Mouse (Mus musculus): ENCODE results near the gene Fam104a. TPM values are rescaled to one million over a fixed set of nuclear protein-coding genes. Genes with fewer than 3 reads are reported as not detected.

Fam104a gene
- polyA plus RNA-seq, 1 experiment from 2014 or later: 46.9 TPM

GRCm38 (mm10) chr11:113619420-113620080, 64.4 kb downstream of the Fam104a start:
- peak overlapping the region; percentile 61 for H3K27ac ChIP-seq
- peaks cover 43% of the 10 kb centered on the region for H3K4me1 ChIP-seq (replicated peaks)
- peaks cover 7% of the 10 kb centered on the region for H3K36me3 ChIP-seq
- ATAC-seq (ENCODE audit: low FRiP score): no peak; the same call in none of the 2 replicates
- H3K4me3 ChIP-seq: peak overlapping the region; percentile 55
- H3K4me2 ChIP-seq: peak overlapping the region; percentile 86
- peaks cover 17% of the 10 kb centered on the region; the same call in 1 of the 2 replicates for H3K27me3 ChIP-seq
- peak overlapping the region; percentile 83 for H3K9ac ChIP-seq
- no peaks in the 10 kb centered on the region for H3K9me3 ChIP-seq
- 1% methylated on average over 31 of the region's 31 CpGs for WGBS

GRCm38 (mm10) chr11:113618672-113619419, 65.1 kb downstream of the Fam104a start, which contains the start of gene Sstr2:
Sstr2 (plus strand) TSS chr11:113619342.
- 0 out of 2 replicates have a peak, but pooled peaks cover under 1% of the 10 kb centered on the region for H3K36me3 ChIP-seq
- peak; percentile 81 for ATAC-seq (ENCODE audit: low FRiP score)
- peak within 1 kb of the TSS; percentile 83 for H3K9ac ChIP-seq
- peaks cover 17% of the 10 kb centered on the region; the same call in 1 of the 2 replicates for H3K27me3 ChIP-seq
- H3K27ac ChIP-seq: peak within 1 kb of the TSS; percentile 61
- peaks cover 43% of the 10 kb centered on the region for H3K4me1 ChIP-seq (replicated peaks)
- 1% methylated on average over 54 of the region's 54 CpGs for WGBS
- H3K9me3 ChIP-seq: no peaks in the 10 kb centered on the region
- H3K4me3 ChIP-seq: peak within 1 kb of the TSS; percentile 55
- peak within 1 kb of the TSS; percentile 86 for H3K4me2 ChIP-seq

GRCm38 (mm10) chr11:113618303-113618671, 65.7 kb downstream of the Fam104a start:
- peak overlapping the region; percentile 61; the same call in 1 of the 2 replicates for H3K27ac ChIP-seq
- WGBS: 16% methylated on average over 4 of the region's 4 CpGs

GRCm38 (mm10) chr11:113617132-113617911, 66.6 kb downstream of the Fam104a start:
- no peaks in the 10 kb centered on the region for H3K36me3 ChIP-seq
- peaks cover 17% of the 10 kb centered on the region; the same call in 1 of the 2 replicates for H3K27me3 ChIP-seq
- H3K4me2 ChIP-seq: no peak overlapping the region
- 45% methylated on average over 14 of the region's 14 CpGs for WGBS
- no peak overlapping the region for H3K9ac ChIP-seq
- H3K4me3 ChIP-seq: no peak overlapping the region
- no peak for ATAC-seq (ENCODE audit: low FRiP score)
- H3K27ac ChIP-seq: no peak overlapping the region
- H3K4me1 ChIP-seq (replicated peaks): peaks cover 44% of the 10 kb centered on the region
- H3K9me3 ChIP-seq: no peaks in the 10 kb centered on the region

More at GRCm38 (mm10) chr11:113618303-113618671, 65.7 kb downstream of the Fam104a start:
- Histone ChIP-seq H3K9ac (peak overlapping the region; percentile 83), H3K36me3 (no peaks in the 10 kb centered on the region), H3K4me1 (replicated peaks) (peaks cover 43% of the 10 kb centered on the region), H3K9me3 (no peaks in the 10 kb centered on the region), H3K27me3 (peaks cover 17% of the 10 kb centered on the region; the same call in 1 of the 2 replicates), H3K4me3 (peak overlapping the region; percentile 55), H3K4me2 (peak overlapping the region; percentile 86)
- ATAC-seq (ENCODE audit: low FRiP score): no peak

- Histone ChIP-seq H3K9me3 (no peaks in the 10 kb centered on the region), H3K4me2 (no peak overlapping the region), H3K4me3 (no peak overlapping the region), H3K9ac (no peak overlapping the region), H3K36me3 (no peaks in the 10 kb centered on the region), H3K27ac (no peak overlapping the region), H3K4me1 (replicated peaks) (peaks cover 30% of the 10 kb centered on the region), H3K27me3 (no peaks in the 10 kb centered on the region; the same call in 1 of the 2 replicates)
- WGBS: 82% methylated on average over 6 of the region's 6 CpGs
- ATAC-seq (ENCODE audit: low FRiP score): no peak
Observed at GRCm38 (mm10) chr11:113614476-113614875, 69.5 kb downstream of the Fam104a start.

- peak; percentile 88 for ATAC-seq (ENCODE audit: low FRiP score)
- H3K9me3 ChIP-seq: no peaks in the 10 kb centered on the region
- H3K4me2 ChIP-seq: peak overlapping the region; percentile 25; the same call in 1 of the 2 replicates
- peak overlapping the region; percentile 49; the same call in 1 of the 2 replicates for H3K9ac ChIP-seq
- H3K27ac ChIP-seq: peak overlapping the region; percentile 84
- H3K4me1 ChIP-seq (replicated peaks): peaks cover 10% of the 10 kb centered on the region
- H3K27me3 ChIP-seq: no peaks in the 10 kb centered on the region
- 6% methylated on average over 24 of the region's 24 CpGs for WGBS
- H3K36me3 ChIP-seq: no peaks in the 10 kb centered on the region
- no peak overlapping the region for H3K4me3 ChIP-seq
Observed at GRCm38 (mm10) chr11:113611664-113612611, 72.0 kb downstream of the Fam104a start.

Other genes starting within 250 kb of the Fam104a start
- 32.8 and 34.9 TPM in 2 replicates for gene Sstr2, start 64.8 kb downstream of the Fam104a start, polyA plus RNA-seq (2015; fragmentation: Nextera tagmentation; extraction: Ambion mirVana)
- 33.4 and 35.6 TPM in 2 replicates for gene Cog1, start 35.0 kb downstream of the Fam104a start, polyA plus RNA-seq (2015; fragmentation: Nextera tagmentation; extraction: Ambion mirVana)
- 32.2 and 34.2 TPM in 2 replicates for gene Slc39a11, start 34.1 kb downstream of the Fam104a start, polyA plus RNA-seq (2015; fragmentation: Nextera tagmentation; extraction: Ambion mirVana)
- gene D11Wsu47e, start 257 bp upstream of the Fam104a start, polyA plus RNA-seq (2015; fragmentation: Nextera tagmentation; extraction: Ambion mirVana): 21.9 and 22.4 TPM in 2 replicates
- 0.48 and 0.52 TPM in 2 replicates for gene Cpsf4l, start 25.9 kb upstream of the Fam104a start, polyA plus RNA-seq (2015; fragmentation: Nextera tagmentation; extraction: Ambion mirVana)
- 73.0 and 73.7 TPM in 2 replicates for gene Cdc42ep4, start 67.7 kb upstream of the Fam104a start, polyA plus RNA-seq (2015; fragmentation: Nextera tagmentation; extraction: Ambion mirVana)

Data from hindbrain, embryonic 13.5 days (tissue).